In the genomic region with DNA sequence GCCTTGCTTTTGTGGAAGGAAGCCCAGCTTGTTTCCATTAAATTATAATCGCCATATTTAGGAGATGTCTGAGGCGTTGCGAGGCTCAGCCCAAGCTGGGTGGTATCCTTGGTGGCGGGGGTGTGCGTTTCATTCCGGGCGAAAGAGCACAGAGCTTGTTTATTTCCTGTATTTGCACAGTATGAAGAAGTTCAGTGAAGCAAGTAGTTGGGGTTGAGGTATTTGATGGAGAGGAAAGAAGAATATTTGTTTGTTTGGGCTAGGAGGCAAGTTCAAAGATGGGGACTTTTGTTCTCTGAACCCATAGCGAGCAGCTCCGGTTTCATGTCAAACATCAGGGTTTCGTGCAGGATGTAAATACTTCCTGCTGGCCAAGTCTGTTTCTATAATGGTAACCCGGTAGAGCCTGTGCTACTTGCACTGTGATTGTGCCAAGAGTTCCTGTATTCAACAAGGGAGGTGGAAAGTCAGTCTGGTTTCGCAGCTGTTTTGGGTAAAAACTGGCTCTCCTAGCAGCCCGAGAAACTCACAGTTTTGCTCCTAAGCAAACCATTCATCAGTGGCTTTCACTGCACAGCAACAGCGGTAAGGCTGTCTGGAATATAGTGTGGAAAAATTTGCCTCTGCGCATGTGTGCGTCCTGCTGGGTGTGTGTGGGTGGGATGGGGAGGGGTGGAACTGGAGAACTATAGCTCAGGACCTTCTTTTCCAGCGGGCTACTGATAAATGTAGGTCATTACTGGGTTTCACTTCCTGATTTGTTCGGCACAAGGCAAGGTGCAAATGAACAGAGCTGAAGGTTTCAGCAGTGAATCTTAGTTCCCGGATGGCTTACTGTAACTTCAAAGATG, we compare ENCODE assay signal across 8 mouse cellular contexts.
A peak's percentile ranks its signal among the peaks of the same experiment; 100 is the strongest.
DNase-seq lines count a peak whose midpoint lies in the region; ATAC-seq and TF ChIP-seq lines count a peak whose summit lies in the region.

No protein-coding gene starts in this region.

- no peaks in the 10 kb centered on the region for H3K27me3 ChIP-seq in cerebellum, adult 2 months (ENCODE audit: control insufficient read depth, insufficient read depth, low read length)
- no peaks in the 10 kb centered on the region for H3K27me3 ChIP-seq in heart, postnatal 0 days (ENCODE audit: control insufficient read depth, insufficient read depth, low read length)

- H3K4me1 ChIP-seq in cerebellum, adult 2 months (ENCODE audit: control insufficient read depth, insufficient read depth, low read length) = no peaks in the 10 kb centered on the region
- 0 out of 2 replicates have a peak, but pooled peaks cover 4% of the 10 kb centered on the region for H3K4me1 ChIP-seq in brown adipose tissue, adult 24 weeks (ENCODE audit: control insufficient read depth, insufficient read depth, insufficient read length, low read length)
- H3K4me1 ChIP-seq in heart, postnatal 0 days (ENCODE audit: control insufficient read depth, insufficient read depth) = no peaks in the 10 kb centered on the region

- peak overlapping the region; percentile 56 for H3K4me2 ChIP-seq in heart, postnatal 0 days (ENCODE audit: low read depth, low read length)

- TF ChIP-seq CTCF in cerebellum, adult 2 months (IDR thresholded peaks at IDR 0.05; ENCODE audit: borderline replicate concordance, insufficient read depth, low read depth, low read length) = no peak
- TF ChIP-seq CTCF in heart, postnatal 0 days (IDR thresholded peaks at IDR 0.05; ENCODE audit: low read depth) = no peak

- no peak for TF ChIP-seq EP300 in heart, postnatal 0 days (IDR thresholded peaks at IDR 0.05; ENCODE audit: low read depth)

- no peaks in the 10 kb centered on the region for H3K36me3 ChIP-seq in heart, postnatal 0 days (replicated peaks; ENCODE audit: control insufficient read depth, insufficient read depth, low read length)

- H3K9me3 ChIP-seq in heart, postnatal 0 days (replicated peaks; ENCODE audit: control insufficient read depth, low read length) = no peaks in the 10 kb centered on the region

- no peak for ATAC-seq in heart, postnatal 0 days (ENCODE audit: insufficient read depth, low read depth)

- no peak overlapping the region for H3K27ac ChIP-seq in cerebellum, adult 2 months (ENCODE audit: insufficient read depth, low read length)
- no peak overlapping the region for H3K27ac ChIP-seq in brown adipose tissue, adult 24 weeks (replicated peaks; ENCODE audit: low read depth, low read length)
- peak overlapping the region; percentile 55; the same call in 1 of the 2 replicates for H3K27ac ChIP-seq in heart, postnatal 0 days (ENCODE audit: low read depth)

- DNase-seq in cerebellum, adult 2 months = peak in 1 of 2 experiments; percentile 3
- no peak for DNase-seq in cerebellum, postnatal 36 days
- DNase-seq in heart, postnatal 0 days (ENCODE audit: low spot score) = no peak
- DNase-seq in layer of hippocampus, postnatal 36 days = peak; percentile 17 to 21
- peak; percentile 24 for DNase-seq in lung, postnatal 14 days
- peak; percentile 61 to 65 for DNase-seq in spleen, postnatal 36 days (ENCODE audit: low spot score in 2 of 2)
- no peak for DNase-seq in testis, postnatal 14 days (ENCODE audit: low spot score)

- H3K9ac ChIP-seq in heart, postnatal 0 days (replicated peaks; ENCODE audit: low read depth, low read length) = no peak overlapping the region; the same call in 1 of the 2 replicates

- H3K4me3 ChIP-seq in cerebellum, adult 2 months (replicated peaks; ENCODE audit: insufficient read depth, low read depth, low read length) = peak overlapping the region; percentile 21
- peak overlapping the region; percentile 39 for H3K4me3 ChIP-seq in brown adipose tissue, adult 24 weeks (ENCODE audit: insufficient read depth, low read depth, low read length)
- H3K4me3 ChIP-seq in heart, postnatal 0 days (ENCODE audit: low read depth, low read length) = peak overlapping the region; percentile 39

- TF ChIP-seq POLR2A in cerebellum, adult 2 months (IDR thresholded peaks at IDR 0.05; ENCODE audit: borderline replicate concordance, insufficient read depth, low read length) = no peak

- WGBS in cerebellum, adult 2 months = 46% methylated on average over 19 of the region's 19 CpGs
- WGBS in heart, postnatal 0 days = 53% methylated on average over 19 of the region's 19 CpGs

Comparison
In these comparisons a context has a peak if more than half of its experiments do, and no peak if none do; other contexts are left out.
1. DNase-seq: peak in layer of hippocampus, postnatal 36 days (2 of 2), lung, postnatal 14 days (single experiment) and spleen, postnatal 36 days (2 of 2); none in cerebellum, postnatal 36 days (0 of 2), heart, postnatal 0 days (single experiment) and testis, postnatal 14 days (single experiment).
2. Peak in every context shown above with its lines, with median percentiles within 50 percentile points of each other: H3K4me3 ChIP-seq.